Mouse (Mus musculus) cerebellum, adult 9-11 months (tissue): ENCODE results near the gene Bbip1.
"Not testable (repeated sequence)": the region's sequence is repeated elsewhere in the genome, so short reads cannot be mapped to it uniquely, and the experiment has no call there.

ENCODE experiments used
- DNase-seq: peaks from one replicate; pipeline ENCODE4 v3.0.0; 2022

Gene Bbip1

GRCm38 (mm10) chr19:53921996-53922395, 22.4 kb downstream of the Bbip1 start:
- DNase-seq = not testable (repeated sequence)

GRCm38 (mm10) chr19:53919541-53919940, 24.9 kb downstream of the Bbip1 start:
- DNase-seq = no peak

- DNase-seq = no peak
Observed at GRCm38 (mm10) chr19:53914950-53915349, 29.5 kb downstream of the Bbip1 start.

GRCm38 (mm10) chr19:53906703-53907070, 37.7 kb downstream of the Bbip1 start:
- not testable (repeated sequence) for DNase-seq

GRCm38 (mm10) chr19:53906033-53906702, 38.3 kb downstream of the Bbip1 start:
- DNase-seq = no peak

- DNase-seq = no peak
Observed at GRCm38 (mm10) chr19:53904833-53905480, 39.5 kb downstream of the Bbip1 start.

- DNase-seq = peak; percentile 79
Observed at GRCm38 (mm10) chr19:53903507-53904321, 40.7 kb downstream of the Bbip1 start.

- peak; percentile 97 for DNase-seq
Observed at GRCm38 (mm10) chr19:53902739-53903487, 41.5 kb downstream of the Bbip1 start.

GRCm38 (mm10) chr19:53901931-53902738, 42.3 kb downstream of the Bbip1 start:
- DNase-seq = peak; percentile 45

- DNase-seq = no peak
Observed at GRCm38 (mm10) chr19:53899941-53900610, 44.4 kb downstream of the Bbip1 start.

GRCm38 (mm10) chr19:53898970-53899900, 45.2 kb downstream of the Bbip1 start:
- DNase-seq = no peak

- DNase-seq = no peak
Observed at GRCm38 (mm10) chr19:53898498-53898897, 45.9 kb downstream of the Bbip1 start.

- no peak for DNase-seq
Observed at GRCm38 (mm10) chr19:53898046-53898445, 46.4 kb downstream of the Bbip1 start.

GRCm38 (mm10) chr19:53894538-53895121, 49.8 kb downstream of the Bbip1 start:
- no peak for DNase-seq

GRCm38 (mm10) chr19:53893711-53894171, 50.7 kb downstream of the Bbip1 start:
- DNase-seq = no peak

- DNase-seq = no peak
Observed at GRCm38 (mm10) chr19:53892838-53893359, 51.5 kb downstream of the Bbip1 start.

- DNase-seq = no peak
Observed at GRCm38 (mm10) chr19:53892061-53892460, 52.4 kb downstream of the Bbip1 start, which contains the start of gene Pdcd4. Gene Pdcd4 (plus strand): TSS chr19:53892231.

GRCm38 (mm10) chr19:53891569-53891968, 52.9 kb downstream of the Bbip1 start:
- no peak for DNase-seq

- no peak for DNase-seq
Observed at GRCm38 (mm10) chr19:53890781-53891251, 53.6 kb downstream of the Bbip1 start.
